Mouse (Mus musculus) heart, embryonic 11.5 days (tissue): Measurements from ENCODE around the gene Pcgf3. TPM values are rescaled to one million over a fixed set of nuclear protein-coding genes. Genes with fewer than 3 reads are reported as not detected.

Experiments used
- ATAC-seq: fragments of 200-750 bp; cut with Nextera tagmentation; replicated peaks from 2 replicates; pipeline ENCODE4 v1.8.0; 2017; ENCODE audit warnings: moderate library complexity; ENCODE audit not compliant: insufficient number of reproducible peaks, low FRiP score, low TSS enrichment
- H3K27ac ChIP-seq: fragments of 300-500 bp; sonication (generic); 2 replicates; pipeline ENCODE4 v1.5.1; 2014; ENCODE audit warnings: mild to moderate bottlenecking, low read depth, low read length
- H3K27me3 ChIP-seq: fragments of 300-500 bp; sonication (generic); 2 replicates; pipeline ENCODE4 v1.6.1; 2014; ENCODE audit warnings: mild to moderate bottlenecking, low read length, mixed read lengths; ENCODE audit not compliant: control insufficient read depth, insufficient read depth
- H3K36me3 ChIP-seq: fragments of 300-500 bp; sonication (generic); 2 replicates; pipeline ENCODE4 v1.6.1; 2014; ENCODE audit warnings: mild to moderate bottlenecking, low read length, moderate library complexity, mixed read lengths; ENCODE audit not compliant: control insufficient read depth, insufficient read depth
- H3K4me1 ChIP-seq: fragments of 300-500 bp; sonication (generic); 2 replicates; pipeline ENCODE4 v1.6.1; 2014; ENCODE audit warnings: low read length; ENCODE audit not compliant: control insufficient read depth, insufficient read depth
- H3K4me2 ChIP-seq: fragments of 300-500 bp; sonication (generic); 2 replicates; pipeline ENCODE4 v1.6.1; 2014; ENCODE audit warnings: mild to moderate bottlenecking, moderate library complexity
- H3K4me3 ChIP-seq: fragments of 300-500 bp; sonication (generic); 2 replicates; pipeline ENCODE4 v1.5.1; 2014; ENCODE audit warnings: low read depth, low read length
- H3K9ac ChIP-seq: fragments of 300-500 bp; sonication (generic); 2 replicates; pipeline ENCODE4 v1.6.1; 2014; ENCODE audit warnings: mild to moderate bottlenecking, low read depth, low read length, moderate library complexity
- H3K9me3 ChIP-seq: fragments of 300-500 bp; sonication (generic); replicated peaks from 2 replicates; pipeline ENCODE4 v1.6.1; 2016; ENCODE audit warnings: low read length; ENCODE audit not compliant: control insufficient read depth
- WGBS: fragments of 180-500 bp; shearing (Covaris S2); extraction: QIAGEN DNeasy Blood & Tissue Kit; methylation state at CpG from one replicate; pipeline ENCODE4 v1.1.7; 2014; ENCODE audit not compliant: insufficient replicate concordance; 5-methylcytosine and 5-hydroxymethylcytosine counted together
- polyA plus RNA-seq: library from polyadenylated mRNA; unstranded; fragments of >200 nt; fragmentation: Nextera tagmentation; extraction: Ambion mirVana; gene quantifications from 2 replicates; pipeline ENCODE4 v1.2.1, GENCODE M21; 2014

The Pcgf3 gene
- polyA plus RNA-seq, 1 experiment from 2014 or later = 24.4 TPM

DNA sequence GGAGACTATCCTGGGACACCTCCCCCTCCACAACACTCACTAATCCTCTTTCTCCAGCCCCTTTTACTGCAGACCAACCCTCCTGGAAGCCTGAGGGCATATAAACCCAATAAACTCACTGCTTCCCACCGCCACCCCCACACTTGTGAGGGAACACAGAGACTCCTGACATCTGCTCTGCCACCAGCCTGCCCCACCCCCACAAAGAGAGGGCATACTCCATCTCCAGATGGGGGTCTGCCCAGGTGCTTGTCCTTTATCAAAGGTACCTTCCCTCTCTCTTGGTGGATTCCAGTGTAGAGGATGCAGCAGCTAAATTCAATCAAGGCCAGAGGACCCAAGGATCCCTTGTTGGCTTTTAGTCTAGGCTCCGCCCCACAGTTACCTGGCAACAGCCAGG lies 60.0 kb downstream of the Pcgf3 start:
- no peak for ATAC-seq
- Histone ChIP-seq H3K4me1 (no peaks in the 10 kb centered on the region), H3K27ac (no peak overlapping the region), H3K36me3 (no peaks in the 10 kb centered on the region), H3K4me2 (no peak overlapping the region), H3K9me3 (no peaks in the 10 kb centered on the region), H3K27me3 (no peaks in the 10 kb centered on the region), H3K4me3 (no peak overlapping the region), H3K9ac (no peak overlapping the region)
- 64% methylated on average over 2 of the region's 2 CpGs for WGBS

DNA sequence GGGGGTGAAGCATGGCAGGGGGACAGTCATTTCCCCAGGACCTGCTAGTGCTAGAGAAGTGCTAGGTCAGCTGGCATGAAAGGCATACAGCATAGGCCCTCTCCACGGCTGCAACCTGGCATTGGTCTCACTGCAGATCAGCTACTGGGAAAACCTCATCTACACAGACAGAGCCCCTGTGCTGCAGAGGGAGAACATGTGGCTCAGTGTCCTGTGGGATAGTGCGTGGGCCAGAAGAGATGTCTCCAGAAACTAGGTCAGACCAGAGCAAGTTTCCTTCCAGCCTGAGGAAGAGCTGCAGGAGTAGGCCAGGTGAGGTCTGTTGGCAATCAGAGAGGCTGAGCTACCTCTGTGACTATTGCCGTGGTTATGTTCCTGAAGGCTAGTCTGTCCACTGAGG lies 60.9 kb downstream of the Pcgf3 start:
- 65% methylated on average over 3 of the region's 3 CpGs for WGBS
- H3K36me3 ChIP-seq = no peaks in the 10 kb centered on the region
- ATAC-seq = no peak

DNA sequence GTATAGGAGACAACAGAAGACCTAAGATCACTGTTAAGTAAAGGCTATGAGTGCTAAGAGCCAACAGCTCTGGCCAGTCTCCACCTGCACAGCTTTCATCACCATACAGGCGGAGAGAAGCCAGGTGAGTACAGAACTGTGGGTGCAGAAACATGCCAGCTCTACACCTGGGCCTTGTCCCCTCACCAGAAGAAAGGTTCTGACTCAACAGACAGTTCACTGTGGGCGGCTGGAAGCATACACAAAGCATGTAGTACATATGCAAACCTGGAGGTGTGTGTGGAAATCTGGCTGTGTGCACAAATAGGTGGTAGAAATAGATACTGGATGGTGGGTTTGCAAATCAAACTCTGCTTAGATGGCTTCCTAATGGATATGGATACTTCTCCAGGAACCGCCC lies 61.6 kb downstream of the Pcgf3 start:
- H3K9ac ChIP-seq = no peak overlapping the region
- WGBS = 75% methylated on average over 3 of the region's 3 CpGs
- H3K4me2 ChIP-seq = no peak overlapping the region
- H3K27ac ChIP-seq = no peak overlapping the region
- ATAC-seq = no peak
- no peaks in the 10 kb centered on the region for H3K4me1 ChIP-seq
- H3K27me3 ChIP-seq = no peaks in the 10 kb centered on the region
- no peaks in the 10 kb centered on the region for H3K9me3 ChIP-seq
- H3K36me3 ChIP-seq = no peaks in the 10 kb centered on the region
- no peak overlapping the region for H3K4me3 ChIP-seq

More for the DNA sequence above, 60.9 kb downstream of the Pcgf3 start:
- Histone ChIP-seq H3K4me1 (no peaks in the 10 kb centered on the region), H3K4me3 (no peak overlapping the region), H3K9me3 (no peaks in the 10 kb centered on the region), H3K27ac (no peak overlapping the region), H3K4me2 (no peak overlapping the region), H3K9ac (no peak overlapping the region), H3K27me3 (no peaks in the 10 kb centered on the region)

DNA sequence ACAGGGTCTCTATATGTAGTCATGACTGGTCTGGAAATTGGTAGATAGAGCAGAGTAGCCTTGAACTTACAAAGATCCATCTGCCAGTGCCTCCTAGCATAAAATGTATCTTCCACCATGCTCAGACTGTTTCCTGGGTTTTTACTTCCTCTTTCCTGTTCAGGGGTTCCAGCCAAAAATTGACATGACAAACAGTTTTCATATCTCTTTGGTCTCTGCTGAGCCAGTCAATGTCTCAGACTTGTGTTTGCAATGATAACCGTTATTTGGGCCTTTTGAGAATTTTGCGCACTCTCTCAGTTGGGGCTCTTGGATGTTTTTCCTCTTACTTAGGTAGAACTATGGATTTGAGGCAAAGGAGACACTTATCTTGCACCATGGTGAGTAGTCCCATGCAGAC lies 73.2 kb downstream of the Pcgf3 start:
- H3K4me3 ChIP-seq = no peak overlapping the region
- H3K9ac ChIP-seq = no peak overlapping the region
- no peaks in the 10 kb centered on the region for H3K4me1 ChIP-seq
- H3K4me2 ChIP-seq = no peak overlapping the region
- no peaks in the 10 kb centered on the region for H3K27me3 ChIP-seq
- 92% methylated on average over 2 of the region's 2 CpGs for WGBS
- H3K36me3 ChIP-seq = no peaks in the 10 kb centered on the region
- no peak overlapping the region for H3K27ac ChIP-seq
- peaks cover 7% of the 10 kb centered on the region for H3K9me3 ChIP-seq
- ATAC-seq = no peak

DNA sequence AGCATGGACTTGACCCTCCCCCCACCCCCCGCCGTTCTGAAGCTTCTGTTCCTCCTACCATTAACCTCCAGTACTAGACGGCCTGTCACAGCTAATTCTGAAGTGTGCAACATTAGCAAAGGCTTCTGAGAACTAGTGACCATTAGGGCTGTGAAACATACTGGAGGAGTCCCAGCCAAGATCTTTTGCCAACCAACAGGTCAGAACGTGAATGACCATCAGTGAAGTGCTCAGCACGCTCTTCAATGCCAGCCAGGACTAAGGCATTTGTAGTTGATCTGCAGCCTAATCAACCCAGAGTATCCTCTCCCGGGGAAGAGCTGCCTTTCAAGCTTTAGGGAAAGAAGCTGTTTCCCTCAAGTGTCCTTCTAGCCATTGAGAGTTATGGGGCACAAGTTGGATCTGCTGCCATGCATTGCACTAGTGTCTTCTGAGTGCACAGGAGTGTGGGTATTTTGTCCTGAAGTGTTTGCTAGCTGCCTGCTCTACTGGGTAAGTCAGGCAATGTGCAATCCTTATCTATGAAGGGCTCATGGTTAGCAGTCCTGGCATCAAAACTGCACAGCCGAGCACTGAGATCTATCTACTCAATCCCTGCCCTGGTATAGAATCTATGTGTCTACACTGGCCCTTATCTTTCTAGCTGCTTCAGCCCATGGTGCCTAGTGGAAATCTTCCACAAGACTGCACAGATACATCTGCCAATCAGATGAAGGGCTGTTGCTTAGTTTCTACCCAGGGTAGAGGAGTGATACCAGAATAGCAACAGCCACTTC lies 82.7 kb downstream of the Pcgf3 start:
- Histone ChIP-seq H3K4me2 (no peak overlapping the region), H3K4me1 (no peaks in the 10 kb centered on the region), H3K27ac (no peak overlapping the region), H3K9me3 (no peaks in the 10 kb centered on the region), H3K36me3 (no peaks in the 10 kb centered on the region), H3K27me3 (peaks cover 6% of the 10 kb centered on the region), H3K4me3 (no peak overlapping the region), H3K9ac (no peak overlapping the region)
- no peak for ATAC-seq
- 58% methylated on average over 7 of the region's 7 CpGs for WGBS

DNA sequence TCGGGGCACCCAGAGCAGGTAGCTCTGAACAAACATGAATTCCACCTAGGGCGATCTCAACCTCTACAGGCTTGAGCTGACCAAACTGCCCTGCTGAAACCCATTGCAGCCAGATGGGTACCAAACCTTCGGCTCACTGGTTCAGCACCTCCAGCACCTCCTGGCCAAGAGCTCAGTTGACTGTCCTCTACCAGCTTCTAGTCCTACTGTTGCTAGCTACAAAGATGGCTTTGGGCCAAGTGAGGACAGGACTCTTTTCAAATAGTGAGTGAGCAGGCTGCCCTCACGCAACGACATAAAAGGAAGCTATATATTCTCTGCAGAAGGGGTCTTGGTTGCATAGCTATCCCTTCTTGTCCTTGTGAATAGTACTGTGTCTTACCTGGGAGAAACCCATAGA lies 86.6 kb downstream of the Pcgf3 start:
- peaks cover 36% of the 10 kb centered on the region for H3K27me3 ChIP-seq
- no peaks in the 10 kb centered on the region for H3K9me3 ChIP-seq
- H3K36me3 ChIP-seq = no peaks in the 10 kb centered on the region
- no peak for ATAC-seq
- no peak overlapping the region for H3K9ac ChIP-seq
- H3K27ac ChIP-seq = no peak overlapping the region
- H3K4me3 ChIP-seq = no peak overlapping the region
- 77% methylated on average over 5 of the region's 5 CpGs for WGBS
- H3K4me2 ChIP-seq = no peak overlapping the region
- H3K4me1 ChIP-seq = peaks cover 7% of the 10 kb centered on the region; the same call in 1 of the 2 replicates

DNA sequence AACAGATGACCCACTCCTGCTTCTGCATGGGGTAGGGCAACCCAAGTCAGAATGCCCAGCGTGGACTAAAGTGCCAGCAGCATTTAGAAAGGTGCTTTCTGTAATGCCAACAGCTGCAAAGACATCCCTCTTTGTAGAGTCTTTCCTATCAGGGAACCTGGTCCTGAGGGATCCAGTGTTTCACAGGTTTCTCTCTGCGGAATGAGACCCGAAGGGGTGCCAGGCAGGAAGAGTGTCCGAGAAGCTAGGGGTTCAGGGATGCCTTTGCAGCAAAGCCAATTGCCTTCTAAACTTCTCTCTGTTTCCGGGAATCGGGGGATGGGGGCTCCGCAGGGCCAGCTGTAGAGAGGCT lies 88.1 kb downstream of the Pcgf3 start:
- Histone ChIP-seq H3K4me2 (peak overlapping the region; percentile 79), H3K27me3 (peaks cover 36% of the 10 kb centered on the region), H3K36me3 (no peaks in the 10 kb centered on the region), H3K4me3 (peak overlapping the region; percentile 40; the same call in 1 of the 2 replicates), H3K9me3 (no peaks in the 10 kb centered on the region), H3K4me1 (peaks cover 7% of the 10 kb centered on the region; the same call in 1 of the 2 replicates), H3K27ac (no peak overlapping the region), H3K9ac (no peak overlapping the region)
- no peak for ATAC-seq
- 18% methylated on average over 7 of the region's 7 CpGs for WGBS

DNA sequence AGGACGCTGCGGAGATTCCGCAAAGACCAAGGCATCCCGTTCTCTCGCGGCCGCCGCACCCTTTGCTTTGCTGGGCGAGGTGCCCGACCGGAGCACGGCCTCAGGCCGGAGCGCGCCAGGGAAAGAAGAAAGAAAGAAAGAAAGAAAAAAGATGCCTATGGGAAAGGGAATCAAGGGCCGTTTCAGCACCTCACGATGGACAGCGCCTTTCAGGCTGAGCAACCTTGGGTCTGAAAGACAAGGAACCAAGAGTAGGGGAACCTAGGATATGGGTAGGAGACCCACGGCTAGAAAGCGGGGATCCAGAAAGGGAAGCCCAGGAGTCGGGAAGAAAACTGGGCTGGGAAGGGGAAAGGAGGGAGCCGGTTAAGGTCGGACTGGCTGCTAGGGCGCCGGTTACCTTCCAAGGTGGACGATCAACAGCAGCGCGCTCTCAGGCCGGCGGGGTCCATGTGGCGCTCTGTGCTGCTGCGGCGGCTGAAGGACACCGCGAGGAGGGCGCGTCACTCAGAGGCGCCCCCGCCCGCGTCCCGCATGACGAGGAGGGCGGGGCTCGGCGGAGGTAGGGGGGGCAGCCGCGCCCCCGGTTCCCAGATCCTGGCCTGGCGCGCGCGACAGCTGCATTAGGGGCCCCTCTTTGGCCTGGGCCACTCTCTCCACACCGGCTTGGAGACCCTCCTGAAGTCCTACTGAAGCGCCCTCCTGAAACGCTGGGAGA lies 88.6 kb downstream of the Pcgf3 start, which contains the start of gene Cplx1:
Gene Cplx1, minus strand, starts transcription at position 536 of the 718 bp plus-strand sequence.
- peak within 1 kb of the TSS; percentile 40 for H3K4me3 ChIP-seq
- 1% methylated on average over 48 of the region's 56 CpGs for WGBS
- peak within 1 kb of the TSS; percentile 79 for H3K4me2 ChIP-seq
- no peak within 1 kb of the TSS for H3K9ac ChIP-seq
- peaks cover 7% of the 10 kb centered on the region; the same call in 1 of the 2 replicates for H3K4me1 ChIP-seq
- H3K27me3 ChIP-seq = peaks cover 38% of the 10 kb centered on the region
- no peaks in the 10 kb centered on the region for H3K36me3 ChIP-seq
- no peak within 1 kb of the TSS for H3K27ac ChIP-seq
- no peaks in the 10 kb centered on the region for H3K9me3 ChIP-seq
- ATAC-seq = no peak
